Mouse (Mus musculus) gastrocnemius, adult 2 months (tissue): ENCODE results near the gene Taf5l. TPM values are rescaled to one million over a fixed set of nuclear protein-coding genes. Genes with fewer than 3 reads are reported as not detected.
"Not testable (repeated sequence)": the region's sequence is repeated elsewhere in the genome, so short reads cannot be mapped to it uniquely, and the experiment has no call there.

ENCODE experiments used
- DNase-seq: peaks from one replicate; pipeline ENCODE4 v3.0.0; 2022
- H3K27ac ChIP-seq: fragments of 200-600 bp; 2 replicates; pipeline ENCODE4 v1.8.1; 2022; ENCODE audit warnings: mild to moderate bottlenecking
- H3K4me3 ChIP-seq: fragments of 200-600 bp; 2 replicates; pipeline ENCODE4 v1.8.1; 2022; ENCODE audit warnings: mild to moderate bottlenecking, moderate library complexity
- CTCF ChIP-seq: fragments of 200-600 bp; IDR thresholded peaks from 2 replicates; pipeline ENCODE4 v1.8.1; 2022; ENCODE audit warnings: antibody characterized with exemption, mild to moderate bottlenecking, moderate library complexity
- intact Hi-C: fragments of 180-260 bp; cut with DNase I; formaldehyde crosslinking; loops from one replicate; pipeline ENCODE4 v1.15.1; 2025
- total RNA-seq, 2 experiments: library from RNA; stranded (reverse); gene quantifications; 2 replicates each; pipeline ENCODE4 v1.2.3; 2021

Gene Taf5l
- total RNA-seq, 2 experiments from 2014 or later = 14.6 to 15.2 TPM

- Histone ChIP-seq H3K4me3 (no peak overlapping the region), H3K27ac (no peak overlapping the region)
- intact Hi-C loops = no loop called here
- DNase-seq = no peak
- TF ChIP-seq CTCF = no peak
These were observed 21.0 kb upstream of the Taf5l start for GRCm38 (mm10) chr8:124042201-124042600.

- intact Hi-C loops = no loop called here
- TF ChIP-seq CTCF = no peak
- DNase-seq = no peak
- no peak overlapping the region for H3K27ac ChIP-seq
- no peak overlapping the region for H3K4me3 ChIP-seq
These were observed 18.2 kb upstream of the Taf5l start for GRCm38 (mm10) chr8:124039351-124039750.

- intact Hi-C loops = no loop called here
These were observed 16.9 kb upstream of the Taf5l start for GRCm38 (mm10) chr8:124038121-124038520.

GRCm38 (mm10) chr8:124033400-124033799 lies 12.2 kb upstream of the Taf5l start:
- DNase-seq = no peak
- intact Hi-C loops = no loop called here
- TF ChIP-seq CTCF = peak; percentile 28; the same call in 1 of the 2 replicates
- no peak overlapping the region for H3K27ac ChIP-seq
- H3K4me3 ChIP-seq = no peak overlapping the region

More at GRCm38 (mm10) chr8:124038121-124038520, 16.9 kb upstream of the Taf5l start:
- no peak overlapping the region for H3K27ac ChIP-seq
- H3K4me3 ChIP-seq = no peak overlapping the region
- no peak for DNase-seq
- TF ChIP-seq CTCF = no peak

- Histone ChIP-seq H3K27ac (peak overlapping the region; percentile 66), H3K4me3 (no peak overlapping the region)
- no peak for TF ChIP-seq CTCF
- DNase-seq = peak; percentile 44
- intact Hi-C loops = no loop called here
These were observed 6.6 kb upstream of the Taf5l start for GRCm38 (mm10) chr8:124027831-124028230.

GRCm38 (mm10) chr8:124026265-124026664 lies 5.1 kb upstream of the Taf5l start:
- H3K4me3 ChIP-seq = not testable (repeated sequence)

GRCm38 (mm10) chr8:124020439-124021236 lies 559 bp downstream of the Taf5l start:
- TF ChIP-seq CTCF = no peak
- Histone ChIP-seq H3K27ac (peak overlapping the region; percentile 99), H3K4me3 (peak overlapping the region; percentile 94)
- intact Hi-C loops = loop anchor here (5.0 kb wide), 1 partner anchor 38 kb away; the partner anchor contains the start of gene Abcb10
- peak; percentile 83 for DNase-seq

More at GRCm38 (mm10) chr8:124026265-124026664, 5.1 kb upstream of the Taf5l start:
- DNase-seq, intact Hi-C loops, H3K27ac ChIP-seq: not testable (repeated sequence)

GRCm38 (mm10) chr8:124019782-124020181 lies 1.4 kb downstream of the Taf5l start:
- H3K27ac ChIP-seq = no peak overlapping the region

GRCm38 (mm10) chr8:124014751-124015150 lies 6.4 kb downstream of the Taf5l start:
- DNase-seq = no peak
- intact Hi-C loops = no loop called here
- TF ChIP-seq CTCF = no peak
- no peak overlapping the region for H3K4me3 ChIP-seq
- H3K27ac ChIP-seq = no peak overlapping the region

More at GRCm38 (mm10) chr8:124019782-124020181, 1.4 kb downstream of the Taf5l start:
- TF ChIP-seq CTCF = no peak
- no peak for DNase-seq
- peak overlapping the region; percentile 94 for H3K4me3 ChIP-seq
- intact Hi-C loops = loop anchor here (5.0 kb wide), 1 partner anchor 37 kb away; the partner anchor contains the start of gene Abcb10

GRCm38 (mm10) chr8:124014299-124014698 lies 6.9 kb downstream of the Taf5l start:
- intact Hi-C loops, DNase-seq, H3K27ac ChIP-seq, H3K4me3 ChIP-seq: not testable (repeated sequence)

- no peak for DNase-seq
- no peak overlapping the region for H3K27ac ChIP-seq
- intact Hi-C loops = no loop called here
- no peak overlapping the region for H3K4me3 ChIP-seq
- no peak for TF ChIP-seq CTCF
These were observed 9.1 kb downstream of the Taf5l start for GRCm38 (mm10) chr8:124011989-124012586.

GRCm38 (mm10) chr8:124011580-124011979 lies 9.6 kb downstream of the Taf5l start:
- TF ChIP-seq CTCF = no peak
- Histone ChIP-seq H3K4me3 (no peak overlapping the region), H3K27ac (no peak overlapping the region)
- DNase-seq = no peak
- intact Hi-C loops = no loop called here

- intact Hi-C loops = no loop called here
- no peak for DNase-seq
- no peak overlapping the region for H3K27ac ChIP-seq
These were observed 13.4 kb downstream of the Taf5l start for GRCm38 (mm10) chr8:124007829-124008228.

More at GRCm38 (mm10) chr8:124007829-124008228, 13.4 kb downstream of the Taf5l start:
- no peak overlapping the region for H3K4me3 ChIP-seq
- no peak for TF ChIP-seq CTCF
